Mouse (Mus musculus) embryonic facial prominence, embryonic 11.5 days (tissue): ENCODE results near the gene Map3k9. TPM values are rescaled to one million over a fixed set of nuclear protein-coding genes. Genes with fewer than 3 reads are reported as not detected.

Experiments
- ATAC-seq: fragments of 200-750 bp; cut with Nextera tagmentation; replicated peaks from 2 replicates; pipeline ENCODE4 v1.8.0; 2017; ENCODE audit warnings: low read depth; ENCODE audit not compliant: insufficient number of reproducible peaks, low FRiP score, low TSS enrichment
- DNase-seq: peaks from one replicate; pipeline ENCODE4 v3.0.0-alpha.2; 2015; ENCODE audit warnings: low spot score
- H3K27ac ChIP-seq: fragments of 300-500 bp; sonication (generic); replicated peaks from 2 replicates; pipeline ENCODE4 v1.5.1; 2014; ENCODE audit warnings: mild to moderate bottlenecking, low read depth, low read length, control low read depth
- H3K27me3 ChIP-seq: fragments of 300-500 bp; sonication (generic); 2 replicates; pipeline ENCODE4 v1.6.1; 2014; ENCODE audit warnings: mild to moderate bottlenecking, low read length, moderate library complexity, mixed read lengths; ENCODE audit not compliant: control insufficient read depth, insufficient read depth
- H3K36me3 ChIP-seq: fragments of 300-500 bp; sonication (generic); replicated peaks from 2 replicates; pipeline ENCODE4 v1.6.1; 2014; ENCODE audit warnings: low read depth, mild to moderate bottlenecking, low read length, moderate library complexity, mixed read lengths; ENCODE audit not compliant: control insufficient read depth, insufficient read depth
- H3K4me1 ChIP-seq: fragments of 300-500 bp; sonication (generic); 2 replicates; pipeline ENCODE4 v1.6.1; 2014; ENCODE audit warnings: low read length, mixed read lengths; ENCODE audit not compliant: control insufficient read depth, insufficient read depth
- H3K4me2 ChIP-seq: fragments of 300-500 bp; sonication (generic); 2 replicates; pipeline ENCODE4 v1.6.1; 2014; ENCODE audit warnings: low read depth, mild to moderate bottlenecking, control low read depth, low read length, moderate library complexity
- H3K4me3 ChIP-seq: fragments of 300-500 bp; sonication (generic); 2 replicates; pipeline ENCODE4 v1.5.1; 2014; ENCODE audit warnings: low read depth, low read length, control low read depth
- H3K9ac ChIP-seq: fragments of 300-500 bp; sonication (generic); replicated peaks from 2 replicates; pipeline ENCODE4 v1.6.1; 2014; ENCODE audit warnings: mild to moderate bottlenecking, control low read depth, low read length
- H3K9me3 ChIP-seq: fragments of 300-500 bp; sonication (generic); replicated peaks from 2 replicates; pipeline ENCODE4 v1.6.1; 2016; ENCODE audit warnings: mild to moderate bottlenecking, low read length, inconsistent platforms, mixed read lengths; ENCODE audit not compliant: control insufficient read depth
- WGBS: fragments of 180-500 bp; shearing (Covaris S2); extraction: QIAGEN DNeasy Blood & Tissue Kit; methylation state at CpG from one replicate; pipeline ENCODE4 v1.1.7; 2014; 5-methylcytosine and 5-hydroxymethylcytosine counted together
- polyA plus RNA-seq: library from polyadenylated mRNA; unstranded; fragments of >200 nt; fragmentation: Nextera tagmentation; extraction: Ambion mirVana; gene quantifications from 2 replicates; pipeline ENCODE4 v1.2.1, GENCODE M21; 2014

The Map3k9 gene
- polyA plus RNA-seq, 1 experiment from 2014 or later, result 1.4 TPM

DNA sequence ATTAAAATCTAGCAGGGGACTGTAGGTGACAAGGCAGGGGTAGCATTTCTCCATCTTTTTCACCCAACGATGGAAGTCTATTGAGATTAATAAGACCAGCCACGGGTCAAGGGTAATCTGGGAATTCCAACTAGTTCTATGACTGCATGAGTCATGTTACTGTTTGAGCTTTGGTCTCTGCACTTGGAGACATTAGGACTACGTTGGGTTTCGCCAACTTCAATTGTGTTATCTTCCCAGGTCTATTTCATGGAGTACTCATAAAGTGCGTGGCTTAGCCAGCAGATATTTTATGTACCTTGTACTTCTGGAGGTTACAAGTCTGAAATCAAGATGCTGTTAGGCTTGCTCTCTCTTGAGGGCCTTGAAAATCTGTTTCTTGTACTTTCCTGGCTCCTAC lies 33.8 kb upstream of the Map3k9 start:
- no peaks in the 10 kb centered on the region for H3K36me3 ChIP-seq
- no peak overlapping the region for H3K4me3 ChIP-seq
- H3K4me1 ChIP-seq, result no peaks in the 10 kb centered on the region
- ATAC-seq, result no peak
- H3K27ac ChIP-seq, result no peak overlapping the region
- no peaks in the 10 kb centered on the region for H3K27me3 ChIP-seq
- H3K9ac ChIP-seq, result no peak overlapping the region
- DNase-seq, result no peak
- H3K9me3 ChIP-seq, result no peaks in the 10 kb centered on the region
- no peak overlapping the region for H3K4me2 ChIP-seq
- WGBS, result 91% methylated on average over 5 of the region's 5 CpGs

- Histone ChIP-seq H3K27ac (no peak overlapping the region), H3K4me2 (no peak overlapping the region), H3K36me3 (no peaks in the 10 kb centered on the region), H3K4me1 (no peaks in the 10 kb centered on the region), H3K27me3 (no peaks in the 10 kb centered on the region), H3K9ac (no peak overlapping the region), H3K4me3 (no peak overlapping the region), H3K9me3 (no peaks in the 10 kb centered on the region)
- 39% methylated on average over 8 of the region's 8 CpGs for whole genome bisulfite sequencing
- DNase-seq (no peak), ATAC-seq (no peak)
Observed at GRCm38 (mm10) chr12:81810417-81810816, 29.4 kb upstream of the Map3k9 start.

DNA sequence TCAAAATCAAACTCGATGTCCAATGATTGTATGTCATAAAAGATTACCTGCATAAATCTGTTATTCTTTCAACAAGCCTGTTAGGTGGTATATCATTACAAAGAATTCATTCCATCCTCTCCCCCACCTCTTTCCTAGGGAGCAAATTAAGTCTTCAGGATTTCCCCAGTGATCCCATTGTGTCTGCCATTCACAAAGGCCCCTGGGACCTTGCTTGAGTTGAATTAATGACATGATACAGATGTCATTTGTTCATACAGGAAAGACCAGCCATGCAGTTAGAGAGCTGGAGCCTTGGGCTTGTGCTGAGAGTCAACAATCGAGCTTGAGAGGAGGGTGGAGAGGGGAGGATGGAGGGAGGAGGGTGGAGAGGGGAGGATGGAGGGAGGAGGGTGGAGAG lies 27.6 kb upstream of the Map3k9 start:
- no peak overlapping the region for H3K4me3 ChIP-seq
- no peaks in the 10 kb centered on the region for H3K4me1 ChIP-seq
- no peaks in the 10 kb centered on the region for H3K36me3 ChIP-seq
- H3K4me2 ChIP-seq, result no peak overlapping the region
- DNase-seq, result no peak
- H3K27me3 ChIP-seq, result no peaks in the 10 kb centered on the region
- H3K9me3 ChIP-seq, result no peaks in the 10 kb centered on the region
- no peak for ATAC-seq
- H3K9ac ChIP-seq, result no peak overlapping the region
- 60% methylated on average over 2 of the region's 2 CpGs for WGBS
- no peak overlapping the region for H3K27ac ChIP-seq

DNA sequence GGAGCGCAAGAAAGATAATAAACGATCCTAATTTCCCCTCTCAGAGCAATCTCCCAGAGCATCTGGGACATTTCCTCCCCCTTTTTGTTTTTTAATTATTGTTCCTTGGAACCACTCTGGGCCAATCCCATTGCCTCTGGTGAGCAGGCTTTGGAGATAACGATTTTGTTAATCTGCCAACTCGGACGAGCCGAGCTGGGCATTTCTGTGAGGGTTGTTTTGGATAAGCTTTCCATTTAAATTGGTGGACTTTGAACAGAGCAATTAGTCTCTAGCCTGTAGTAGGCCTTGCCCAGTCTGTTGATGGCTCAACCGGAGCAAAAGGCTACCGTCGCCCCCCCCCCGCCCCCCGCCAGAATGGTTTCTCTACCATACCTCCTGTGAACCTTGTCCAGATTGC lies 27.0 kb upstream of the Map3k9 start:
- H3K9me3 ChIP-seq, result no peaks in the 10 kb centered on the region
- no peaks in the 10 kb centered on the region for H3K4me1 ChIP-seq
- ATAC-seq, result no peak; the same call in 1 of the 2 replicates
- no peaks in the 10 kb centered on the region for H3K27me3 ChIP-seq
- 31% methylated on average over 11 of the region's 11 CpGs for WGBS
- no peak overlapping the region for H3K9ac ChIP-seq
- DNase-seq, result no peak
- H3K4me2 ChIP-seq, result peak overlapping the region; percentile 48
- no peaks in the 10 kb centered on the region for H3K36me3 ChIP-seq
- H3K4me3 ChIP-seq, result peak overlapping the region; percentile 26; the same call in 1 of the 2 replicates
- H3K27ac ChIP-seq, result no peak overlapping the region

GRCm38 (mm10) chr12:81807529-81807837 lies 26.5 kb upstream of the Map3k9 start:
- ATAC-seq, result 0 out of 2 replicates have a peak, but pooled peaks have one; percentile 7
- peak overlapping the region; percentile 48 for H3K4me2 ChIP-seq
- H3K27ac ChIP-seq, result no peak overlapping the region
- 7% methylated on average over 7 of the region's 7 CpGs for WGBS
- no peaks in the 10 kb centered on the region for H3K36me3 ChIP-seq
- no peaks in the 10 kb centered on the region for H3K9me3 ChIP-seq
- H3K4me1 ChIP-seq, result no peaks in the 10 kb centered on the region
- peak overlapping the region; percentile 26 for H3K4me3 ChIP-seq
- no peak for DNase-seq
- peak overlapping the region; percentile 44; the same call in 1 of the 2 replicates for H3K9ac ChIP-seq
- H3K27me3 ChIP-seq, result no peaks in the 10 kb centered on the region

- H3K27me3 ChIP-seq, result no peaks in the 10 kb centered on the region
- 29% methylated on average over 17 of the region's 17 CpGs for WGBS
- H3K4me3 ChIP-seq, result peak overlapping the region; percentile 26
- peak; percentile 63 for DNase-seq
- no peaks in the 10 kb centered on the region for H3K36me3 ChIP-seq
- H3K4me2 ChIP-seq, result peak overlapping the region; percentile 48
- H3K4me1 ChIP-seq, result no peaks in the 10 kb centered on the region
- 0 out of 2 replicates have a peak, but pooled peaks have one; percentile 27 for ATAC-seq
- H3K9me3 ChIP-seq, result no peaks in the 10 kb centered on the region
- peak overlapping the region; percentile 44; the same call in 1 of the 2 replicates for H3K9ac ChIP-seq
- H3K27ac ChIP-seq, result no peak overlapping the region
Observed at GRCm38 (mm10) chr12:81806759-81807528, 26.0 kb upstream of the Map3k9 start.

- H3K4me3 ChIP-seq, result no peak overlapping the region
- H3K27ac ChIP-seq, result no peak overlapping the region
- DNase-seq (no peak), ATAC-seq (no peak)
- WGBS, result 90% methylated on average over 5 of the region's 5 CpGs
- no peaks in the 10 kb centered on the region for H3K27me3 ChIP-seq
- H3K4me1 ChIP-seq, result no peaks in the 10 kb centered on the region
- H3K9ac ChIP-seq, result no peak overlapping the region
- H3K4me2 ChIP-seq, result no peak overlapping the region
- H3K36me3 ChIP-seq, result no peaks in the 10 kb centered on the region
- H3K9me3 ChIP-seq, result no peaks in the 10 kb centered on the region
Observed at GRCm38 (mm10) chr12:81806114-81806513, 25.1 kb upstream of the Map3k9 start.

DNA sequence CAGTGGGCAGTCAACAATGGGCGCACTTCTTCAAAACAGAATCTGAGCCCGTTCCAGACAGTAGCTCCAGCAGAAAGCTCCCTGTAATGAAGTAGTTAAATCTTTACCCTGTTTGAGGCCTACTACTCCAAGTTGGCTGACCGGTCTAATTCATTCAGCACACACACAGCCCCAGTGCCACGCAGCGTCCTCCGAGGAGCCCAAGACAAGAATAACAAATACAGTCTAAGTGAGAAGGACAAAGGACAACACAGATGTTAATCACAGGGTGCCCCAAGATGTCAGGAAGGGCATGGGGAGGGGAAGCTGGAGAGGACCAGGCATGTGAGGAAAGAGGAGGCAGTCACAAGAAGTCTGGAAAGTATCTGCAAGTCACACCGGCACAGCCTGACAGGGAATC lies 22.8 kb upstream of the Map3k9 start:
- H3K4me3 ChIP-seq, result no peak overlapping the region
- H3K9me3 ChIP-seq, result no peaks in the 10 kb centered on the region
- ATAC-seq (no peak), DNase-seq (no peak)
- H3K4me2 ChIP-seq, result no peak overlapping the region
- no peaks in the 10 kb centered on the region for H3K36me3 ChIP-seq
- no peaks in the 10 kb centered on the region for H3K27me3 ChIP-seq
- no peak overlapping the region for H3K9ac ChIP-seq
- WGBS, result 20% methylated on average over 7 of the region's 7 CpGs
- no peak overlapping the region for H3K27ac ChIP-seq
- H3K4me1 ChIP-seq, result no peaks in the 10 kb centered on the region
